Mouse (Mus musculus) right cerebral cortex, adult 2 months (tissue): ENCODE results near the gene Olfr726.

Experiments used
- DNase-seq, 2 experiments: peaks; one replicate each; pipeline ENCODE4 v3.0.0; 2021 to 2022; ENCODE audit warnings: low spot score in 2 of 2

Olfr726 gene

DNA sequence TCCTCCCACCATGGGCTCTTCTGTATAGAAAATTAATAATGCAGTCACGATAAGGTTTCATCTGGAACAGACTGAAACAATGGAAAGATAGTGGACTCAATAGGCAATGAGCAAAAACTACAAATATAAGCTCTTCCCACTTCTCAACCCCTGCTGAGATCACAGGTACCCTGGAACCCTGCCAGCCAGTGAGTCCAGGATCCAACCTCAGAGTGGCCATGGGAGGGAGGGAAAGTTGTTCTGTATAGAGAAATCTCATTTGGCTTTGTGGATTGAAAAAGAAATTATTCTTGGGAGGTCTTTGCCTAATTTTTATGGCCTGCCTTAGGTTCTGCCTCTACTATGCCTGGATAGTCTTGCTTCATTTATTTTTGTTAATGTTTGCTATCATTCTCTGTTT, at the start of gene Olfr726:
Gene Olfr726, minus strand, starts transcription at position 101 of the 400 bp plus-strand sequence.
- no peak for DNase-seq

DNA sequence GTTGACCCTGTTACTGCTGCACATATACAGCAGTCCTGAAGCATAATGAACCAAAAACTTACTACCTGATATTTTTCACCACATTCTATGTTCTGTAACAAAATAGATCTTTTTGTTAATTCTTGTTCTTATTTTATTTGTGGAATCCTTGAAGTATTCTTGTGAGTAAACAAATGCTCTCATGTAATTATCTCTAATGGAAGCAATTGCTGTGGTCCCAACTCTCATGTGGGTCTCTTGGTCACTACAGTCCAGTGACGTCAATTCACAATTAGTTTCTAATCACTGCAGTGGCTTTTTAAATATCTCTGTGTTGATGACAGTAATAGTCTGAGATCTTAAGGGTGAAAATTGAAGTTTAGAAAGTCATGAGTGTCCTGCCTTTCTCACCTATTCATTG, 32.1 kb upstream of the Olfr726 start, which contains the start of gene Olfr727:
Gene Olfr727, plus strand, starts transcription at position 301 of the 400 bp plus-strand sequence.
- DNase-seq, result no peak

DNA sequence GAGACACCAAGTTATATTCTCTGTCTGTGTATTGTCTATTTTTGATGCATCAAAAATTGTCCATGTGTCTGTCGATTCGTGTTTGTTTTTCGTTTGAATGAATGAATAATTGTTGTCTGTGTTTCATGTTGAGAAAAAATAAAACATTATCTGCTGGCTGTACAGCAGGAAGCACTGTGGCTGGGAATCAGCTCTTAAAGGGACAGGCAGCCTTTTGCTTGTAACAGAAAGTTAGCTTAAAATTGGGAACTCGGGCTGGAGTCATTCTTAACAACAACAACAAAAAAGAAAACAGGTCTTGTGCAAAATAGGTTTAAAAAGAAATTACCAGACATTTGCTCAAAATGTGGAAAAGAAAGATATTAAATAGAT, 28.0 kb downstream of the Olfr726 start:
- DNase-seq, result no peak

DNA sequence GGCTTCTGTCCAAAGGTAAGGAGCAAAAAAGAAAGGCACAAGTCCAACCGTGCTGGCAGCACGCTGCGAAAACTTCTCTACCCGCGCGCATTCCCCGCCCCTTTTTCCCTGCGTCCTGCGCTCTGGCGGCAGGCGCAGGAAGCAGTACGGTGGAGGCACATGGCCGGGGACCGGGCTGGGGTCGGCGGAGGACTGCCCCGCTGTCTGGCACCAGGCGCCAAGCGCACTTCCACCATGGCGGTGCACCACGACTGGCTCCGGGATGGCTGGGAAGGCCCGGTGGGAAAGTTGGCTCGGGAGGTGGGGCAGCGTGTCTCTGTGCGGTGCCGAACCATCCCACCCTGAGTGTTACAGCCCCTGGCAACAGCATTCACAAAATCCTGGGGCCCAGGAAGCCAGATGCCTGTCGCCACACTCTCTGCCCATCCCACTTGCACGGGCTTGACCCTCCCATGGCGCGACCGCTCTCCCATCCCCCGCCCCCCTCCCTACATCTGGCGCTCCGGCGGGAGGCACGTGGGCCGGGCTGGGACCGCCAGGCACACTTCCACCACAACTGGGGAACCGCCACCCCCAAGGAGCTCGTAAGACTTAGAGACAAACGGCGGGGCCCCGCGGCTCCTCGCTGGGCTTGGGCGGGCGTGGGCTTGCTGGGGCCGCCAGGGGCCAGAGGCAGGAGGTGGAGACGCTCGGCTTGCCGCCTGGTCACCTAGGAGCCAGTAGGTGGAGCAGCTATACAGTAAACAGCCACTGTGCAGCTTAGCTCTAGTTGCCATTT, 28.6 kb downstream of the Olfr726 start:
- DNase-seq, result peak; percentile 29 to 53

DNA sequence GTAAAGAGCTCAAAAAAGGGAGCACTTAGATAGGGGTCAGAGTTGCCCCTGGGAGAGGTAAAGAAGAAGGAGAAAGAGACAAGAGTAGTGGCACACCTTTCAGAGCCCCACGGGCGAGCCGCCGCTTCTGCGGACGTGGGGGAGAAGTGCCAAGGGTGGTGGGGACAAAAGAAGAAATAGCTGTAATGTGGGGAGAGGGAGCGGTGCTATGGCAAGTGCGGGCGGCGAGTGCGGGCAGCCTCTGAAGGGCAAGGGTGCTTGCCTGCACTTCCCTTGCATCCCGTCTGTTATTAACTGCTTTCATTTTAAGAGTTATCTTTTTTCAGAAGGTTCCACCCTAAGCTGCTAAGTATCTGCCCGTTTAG, 29.2 kb downstream of the Olfr726 start:
- no peak for DNase-seq

GRCm38 (mm10) chr14:50061179-50061578, 29.6 kb downstream of the Olfr726 start:
- peak in 1 of 2 experiments; percentile 0 for DNase-seq

DNA sequence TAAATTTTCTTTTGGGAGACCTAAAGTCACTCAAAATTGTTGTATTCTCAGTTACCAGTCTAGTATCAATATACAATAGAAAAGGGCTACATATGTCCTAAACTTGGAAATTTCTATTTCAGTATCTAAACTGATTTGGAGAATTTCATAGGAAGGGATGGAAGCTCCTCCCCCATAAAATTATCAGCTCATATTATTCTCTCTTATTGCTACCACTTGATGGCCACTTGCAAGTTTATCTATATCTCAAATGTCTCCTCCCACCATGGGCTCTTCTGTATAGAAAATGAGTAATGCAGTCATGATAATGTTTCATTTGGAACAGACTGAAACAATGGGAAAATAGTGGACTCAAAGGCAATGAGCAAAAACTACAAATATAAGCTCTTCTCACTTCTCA, 50.5 kb downstream of the Olfr726 start, which contains the start of gene Olfr725:
Gene Olfr725, minus strand, starts transcription at position 101 of the 400 bp plus-strand sequence.
- no peak for DNase-seq
